Mouse (Mus musculus) CH12F3 (cell line): Measurements from ENCODE around the gene Limd2.
"Not testable (repeated sequence)": the region's sequence is repeated elsewhere in the genome, so short reads cannot be mapped to it uniquely, and the experiment has no call there.

Experiments
- in situ Hi-C: fragments of 300-500 bp; cut with MboI; formaldehyde crosslinking; loops from 2 replicates; pipeline ENCODE4 v1.14.3; 2020; ENCODE audit warnings: low sequenced_read_pairs

The Limd2 gene

DNA sequence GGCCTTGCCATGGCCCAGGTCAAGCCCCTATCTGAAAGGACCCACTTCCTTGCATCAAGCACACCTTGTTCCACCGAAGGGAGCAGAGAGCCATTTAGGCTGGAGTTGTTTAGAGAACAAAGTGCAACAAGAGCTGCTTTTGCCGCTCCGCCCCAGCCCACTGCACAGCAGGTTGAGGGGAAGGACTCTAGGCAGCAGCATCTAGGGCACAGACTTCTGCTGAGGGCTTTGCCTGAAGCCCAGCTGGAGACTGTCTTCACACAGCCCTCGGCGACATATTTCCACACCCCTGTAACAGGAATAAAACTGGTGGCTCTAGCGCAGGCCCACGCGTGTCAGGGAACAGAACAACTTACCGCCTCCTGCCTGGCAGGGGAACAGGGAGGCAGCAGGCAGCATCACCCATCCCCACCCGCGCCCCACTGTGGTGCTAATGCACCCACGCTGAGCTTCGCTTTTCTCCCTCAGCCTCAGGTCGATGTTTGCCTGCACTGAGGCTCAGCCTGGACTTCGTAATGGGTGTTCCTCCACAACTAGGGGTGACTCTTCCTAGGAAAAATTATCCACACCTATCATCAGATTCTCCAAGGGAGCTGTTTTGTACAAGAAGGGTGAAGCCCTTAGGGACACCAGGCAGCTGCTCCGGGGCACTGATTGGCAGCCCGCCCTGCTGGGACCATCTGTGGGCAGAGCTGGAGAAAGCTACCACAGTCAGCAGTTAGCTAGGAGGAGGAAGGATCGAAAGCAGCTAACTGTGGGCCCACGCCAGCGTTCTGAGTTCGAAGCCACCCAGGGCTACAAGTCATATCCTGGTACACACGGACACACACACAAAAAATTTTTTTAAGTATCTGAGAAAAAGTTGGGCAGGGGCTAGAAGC is at the start of gene Limd2, which contains the start of gene Gm10840:
Gene Limd2, minus strand, starts transcription at position 20 of the 881 bp plus-strand sequence.
Gene Gm10840, plus strand, starts transcription at position 10 of the 881 bp plus-strand sequence.
- in situ Hi-C loops = no loop called here

DNA sequence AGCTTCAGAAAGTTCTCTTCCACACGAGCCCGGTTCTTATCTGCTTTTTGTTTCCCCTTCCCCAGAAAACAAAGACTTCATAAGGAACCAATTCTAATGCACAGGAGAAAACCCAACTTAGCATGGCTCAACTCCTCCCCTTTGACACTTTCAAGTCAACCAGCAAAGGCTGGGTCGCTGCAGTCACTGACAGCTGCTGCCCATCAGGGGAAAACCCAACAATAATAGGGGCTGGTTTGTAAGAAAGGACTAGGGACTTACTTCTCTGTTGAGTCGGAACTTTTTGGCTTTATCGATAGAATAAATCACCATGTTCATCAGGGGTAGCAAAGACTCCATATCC is 41.4 kb upstream of the Limd2 start, which contains the start of gene Strada:
Gene Strada, minus strand, starts transcription at position 46 of the 343 bp plus-strand sequence.
- in situ Hi-C loops = no loop called here

DNA sequence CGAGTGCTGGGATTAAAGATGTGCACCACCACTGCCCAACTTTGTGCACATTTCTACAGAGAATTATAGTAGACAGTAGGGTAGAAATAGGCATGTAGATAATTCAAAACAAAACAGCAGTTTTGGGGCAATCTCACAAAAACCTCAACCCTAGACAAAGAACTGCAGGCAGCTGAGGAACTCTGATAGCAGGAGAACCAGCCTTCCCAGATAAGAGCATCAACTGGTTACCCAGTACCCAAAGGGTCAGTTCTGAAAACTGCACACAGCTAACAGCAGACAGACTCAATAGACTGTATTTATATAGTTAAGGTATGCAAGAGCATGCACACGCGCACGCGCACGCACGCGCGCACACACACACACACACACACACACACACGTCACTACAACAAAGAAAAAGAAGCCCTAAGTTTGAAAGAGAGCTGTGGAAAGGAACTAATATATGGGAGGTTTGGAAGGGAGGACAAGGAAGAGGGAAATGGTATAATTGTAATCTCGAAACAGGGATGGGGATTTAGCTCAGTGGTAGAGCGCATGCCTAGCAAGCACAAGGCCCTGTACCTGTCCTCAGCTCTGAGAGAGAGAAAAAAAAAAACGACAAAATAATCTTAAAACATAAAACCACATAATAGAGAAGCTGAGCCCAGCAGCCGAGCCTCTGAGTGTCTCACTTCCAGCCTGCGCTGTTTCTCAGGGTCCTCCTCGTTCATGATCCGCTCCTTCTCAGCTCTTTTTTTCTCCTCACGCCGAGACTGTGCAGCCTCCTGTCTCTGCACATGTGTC is 40.9 kb upstream of the Limd2 start:
- in situ Hi-C loops = no loop called here

DNA sequence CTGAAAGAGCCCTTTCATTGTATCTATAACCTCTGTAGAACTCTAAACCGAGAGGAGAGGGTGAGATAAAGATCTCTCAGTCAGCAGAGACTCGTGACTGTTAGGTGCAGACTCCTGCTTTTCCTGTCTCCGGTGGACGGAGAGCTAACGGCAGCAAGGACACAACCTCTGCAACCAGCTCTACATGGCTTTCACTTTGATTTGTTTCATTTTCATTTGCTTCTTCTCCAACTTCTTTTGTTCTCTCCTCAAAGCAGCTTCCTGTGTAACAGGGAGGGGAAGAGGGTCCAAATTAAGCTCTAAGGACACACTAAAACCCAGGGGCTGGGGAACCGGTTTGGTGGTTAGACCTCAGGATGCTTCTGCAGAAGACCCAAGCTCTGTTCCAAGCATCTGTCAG is 40.1 kb upstream of the Limd2 start:
- in situ Hi-C loops = no loop called here

DNA sequence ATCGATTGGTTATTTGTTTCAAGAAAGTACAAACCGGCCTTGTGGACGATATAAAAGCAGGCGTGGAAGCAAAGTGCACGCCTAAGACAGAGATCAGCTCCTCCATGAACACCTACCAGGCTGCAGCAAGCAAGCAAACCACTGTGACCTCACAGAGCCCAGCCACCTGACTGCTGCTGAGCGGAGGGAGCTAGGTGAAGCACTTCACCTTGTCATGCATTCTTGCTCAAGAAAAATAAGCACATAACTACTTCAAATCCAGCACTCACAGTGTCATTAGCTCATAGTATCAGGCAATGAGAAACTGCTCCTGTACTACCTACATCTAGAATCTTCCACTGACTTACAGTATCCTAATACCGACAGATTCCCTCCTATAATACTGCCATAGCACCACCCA is 39.3 kb upstream of the Limd2 start:
- in situ Hi-C loops = not testable (repeated sequence)

DNA sequence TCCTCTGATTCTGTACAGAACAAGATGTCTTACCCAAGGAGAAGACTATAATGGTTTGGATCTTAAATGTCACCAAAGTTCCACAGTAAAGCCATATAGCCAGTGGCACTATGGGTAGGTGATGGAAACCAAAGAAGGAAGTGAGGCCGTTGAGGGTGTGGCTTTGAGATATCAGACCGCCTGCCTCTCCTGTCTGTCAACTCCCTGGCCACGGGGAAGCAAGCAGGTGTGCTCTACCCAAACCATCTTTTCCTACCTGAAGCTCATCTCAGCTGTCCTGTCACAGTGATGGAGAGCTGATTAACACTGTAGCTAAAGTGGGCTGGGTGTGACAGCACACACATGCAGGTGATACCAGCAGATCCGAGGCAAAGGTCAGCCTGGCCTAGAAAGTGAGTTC is 37.6 kb upstream of the Limd2 start:
- in situ Hi-C loops = no loop called here

DNA sequence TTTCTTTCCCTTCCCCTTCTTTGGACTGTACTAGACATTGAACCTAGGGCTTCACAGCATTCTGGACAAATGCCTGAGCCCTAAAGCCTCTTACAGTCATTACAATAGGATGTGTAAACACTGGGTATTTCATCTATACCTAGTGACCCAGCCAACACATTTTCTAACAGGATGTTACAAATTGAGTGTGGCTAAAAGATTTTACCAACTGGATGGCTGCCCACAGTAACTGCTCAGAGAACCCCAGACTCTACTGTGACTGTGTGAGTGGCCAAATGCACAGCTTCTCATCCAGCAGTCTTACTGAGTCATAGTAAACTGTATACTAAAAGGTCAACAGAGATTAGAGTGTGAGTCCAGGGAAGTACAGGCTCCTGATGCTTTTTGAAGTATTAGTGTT is 34.7 kb upstream of the Limd2 start:
- in situ Hi-C loops = no loop called here

DNA sequence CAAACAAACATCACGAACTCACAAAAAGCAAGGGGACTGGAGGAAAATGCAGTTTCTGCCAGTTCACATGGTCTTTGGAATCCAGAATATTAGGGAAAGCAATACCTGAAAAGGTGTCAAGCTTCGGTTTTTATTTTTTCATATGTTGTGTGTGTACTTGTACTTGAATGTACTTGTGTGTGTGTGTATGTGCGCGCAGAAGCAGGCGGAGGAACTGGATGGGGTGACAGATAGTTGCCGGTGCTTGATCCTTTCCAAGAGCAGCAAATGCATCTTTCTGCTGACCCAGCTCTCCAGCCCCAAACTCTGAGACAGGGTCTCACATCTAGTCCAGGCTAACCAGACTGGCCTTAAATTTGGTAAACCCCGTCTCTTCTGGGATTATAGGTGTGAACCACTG is 34.2 kb upstream of the Limd2 start:
- in situ Hi-C loops = no loop called here

DNA sequence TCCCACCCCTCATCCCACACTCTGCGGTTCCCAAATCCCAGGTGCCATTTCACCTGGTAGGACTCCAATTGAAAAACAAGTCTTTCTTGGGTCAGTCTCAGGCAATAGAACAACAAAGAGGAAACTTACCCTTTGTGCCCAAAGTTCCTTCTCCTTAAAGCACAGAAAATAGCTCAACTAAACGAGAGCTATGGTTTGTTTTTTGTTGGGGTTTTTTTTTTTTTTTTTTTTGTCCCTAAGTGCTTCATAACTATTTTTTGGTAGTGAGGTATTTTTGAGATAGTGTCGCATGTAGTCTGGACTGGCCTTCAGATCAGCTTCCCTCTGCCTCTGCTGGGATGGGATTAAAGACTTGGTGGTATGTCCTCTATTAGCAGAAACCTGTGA is 33.5 kb upstream of the Limd2 start:
- in situ Hi-C loops = no loop called here

DNA sequence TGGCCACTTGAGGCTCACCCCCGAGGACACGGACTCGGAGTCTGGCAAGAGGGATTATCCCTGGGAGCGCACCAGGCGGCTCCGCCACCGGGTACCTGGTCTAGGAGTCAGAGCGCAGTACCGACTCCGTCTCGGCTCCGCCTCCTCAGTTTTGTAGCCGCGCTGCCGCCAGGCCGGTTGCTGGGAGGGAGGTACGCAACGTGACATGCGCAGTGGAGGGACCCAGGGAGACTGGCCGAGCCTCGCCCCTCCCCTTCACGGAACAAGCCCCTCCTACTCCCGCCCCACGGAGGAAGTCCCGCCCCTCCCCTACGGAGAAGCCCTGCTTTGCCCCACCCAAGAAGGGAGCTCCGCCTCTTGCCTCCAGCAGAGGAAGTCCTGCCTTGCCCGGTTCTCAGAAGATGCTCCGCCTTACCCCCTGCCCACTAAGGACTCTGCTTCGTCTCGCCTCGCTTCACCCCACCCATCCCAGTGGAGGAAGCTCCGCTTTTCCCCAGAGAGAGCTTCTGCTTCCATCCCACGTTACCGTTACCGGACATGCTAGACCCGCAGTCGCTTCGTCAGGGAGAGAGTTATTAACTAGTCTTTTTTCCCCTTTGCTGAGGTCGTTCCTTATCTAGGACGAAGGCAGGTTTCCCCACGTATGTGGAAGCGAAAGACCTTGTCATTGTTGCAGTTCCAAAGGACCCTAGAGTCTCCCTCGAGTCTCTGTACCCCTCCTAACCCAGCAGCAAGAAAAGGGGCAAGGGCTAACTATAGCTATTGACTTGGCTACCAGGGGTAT is 32.9 kb upstream of the Limd2 start:
- in situ Hi-C loops = no loop called here

DNA sequence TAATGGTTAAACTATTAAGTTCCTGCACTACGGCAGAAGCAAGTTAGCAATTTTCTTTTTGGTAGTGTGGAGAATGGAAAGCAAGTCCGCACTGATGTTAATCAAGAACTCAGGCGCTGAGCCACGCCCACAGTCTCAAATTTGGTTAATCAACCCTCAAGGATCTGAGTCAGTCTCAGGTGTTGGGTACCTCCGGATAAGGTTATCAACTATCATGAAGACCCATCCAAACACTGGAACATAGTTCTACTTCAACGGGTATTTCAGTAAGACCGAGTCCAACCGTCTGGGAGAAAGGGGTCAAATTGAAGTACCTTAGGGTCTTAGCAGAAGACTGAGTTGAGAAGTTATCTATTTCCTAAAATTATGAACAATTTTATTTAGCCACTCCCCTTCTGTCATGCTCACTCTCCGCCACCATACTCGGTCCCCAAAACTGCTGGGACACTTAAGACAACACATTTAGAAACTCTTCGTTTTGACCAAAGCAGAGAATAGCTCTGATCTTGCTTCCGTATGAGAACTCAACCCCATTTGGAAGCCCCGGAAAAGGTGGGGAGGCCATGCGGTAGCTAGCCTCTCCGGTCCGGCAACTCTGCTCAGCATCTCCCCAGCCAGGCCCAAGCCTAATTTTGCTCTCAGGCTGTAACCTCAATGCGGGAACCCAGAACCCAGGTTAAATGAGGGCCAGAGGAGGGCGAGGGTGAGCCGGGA is 32.2 kb upstream of the Limd2 start:
- in situ Hi-C loops = no loop called here

DNA sequence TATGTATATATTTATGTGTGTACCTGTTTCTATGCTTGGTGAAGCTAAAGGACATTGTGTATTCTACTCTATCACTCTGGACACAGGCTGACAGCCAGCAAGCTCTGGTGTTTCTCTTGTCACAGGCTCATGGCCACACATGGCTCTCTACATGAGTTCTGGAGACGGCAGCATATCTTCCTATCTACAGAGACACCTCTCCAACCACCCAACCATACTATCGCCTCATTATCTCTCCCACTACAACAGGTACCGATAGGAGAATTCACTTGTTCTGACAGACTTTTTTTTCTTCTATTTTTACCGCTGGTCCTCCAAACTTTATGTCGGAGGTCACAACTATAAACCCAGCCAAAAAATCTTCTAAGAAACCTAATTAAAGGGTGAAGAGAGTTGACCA is 31.6 kb upstream of the Limd2 start:
- in situ Hi-C loops = no loop called here

DNA sequence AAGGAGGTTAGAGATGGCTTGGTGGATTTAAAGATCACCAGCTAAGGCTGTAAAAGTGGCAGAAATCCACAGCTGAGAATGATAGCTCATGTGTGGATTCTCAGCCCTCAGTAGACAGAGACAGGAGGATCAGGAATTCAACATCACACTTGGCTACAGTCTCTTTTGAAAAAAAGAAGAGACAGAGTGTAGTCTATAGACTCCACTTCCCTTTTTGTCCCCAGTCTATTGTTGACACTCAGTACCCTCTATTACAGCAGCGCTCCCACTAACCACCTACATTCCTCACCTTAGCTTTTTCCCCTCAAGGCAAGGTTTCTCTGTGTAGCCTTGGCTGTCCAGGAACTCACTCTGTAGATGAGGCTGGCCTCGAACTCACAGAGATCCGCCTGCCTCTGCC is 31.1 kb upstream of the Limd2 start:
- in situ Hi-C loops = no loop called here

DNA sequence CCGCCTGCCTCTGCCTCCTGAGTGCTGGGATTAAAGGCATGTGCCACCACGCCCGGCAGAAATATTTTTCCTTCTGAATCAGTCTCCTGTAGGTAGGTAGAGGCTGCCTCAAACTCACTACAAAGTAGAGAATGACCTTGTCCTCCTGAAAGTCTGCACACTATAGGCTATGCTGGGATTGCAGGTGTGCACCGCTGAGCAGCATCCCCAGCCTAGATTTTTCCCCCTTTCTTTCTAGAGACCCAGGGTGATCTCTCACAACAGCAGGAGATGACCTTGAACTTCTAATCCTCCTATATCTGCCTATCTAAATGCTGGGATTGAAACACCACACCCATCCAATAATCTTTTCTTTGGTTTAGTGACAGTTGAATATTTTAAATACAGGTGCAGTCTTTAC is 26.7 kb upstream of the Limd2 start:
- in situ Hi-C loops = no loop called here

DNA sequence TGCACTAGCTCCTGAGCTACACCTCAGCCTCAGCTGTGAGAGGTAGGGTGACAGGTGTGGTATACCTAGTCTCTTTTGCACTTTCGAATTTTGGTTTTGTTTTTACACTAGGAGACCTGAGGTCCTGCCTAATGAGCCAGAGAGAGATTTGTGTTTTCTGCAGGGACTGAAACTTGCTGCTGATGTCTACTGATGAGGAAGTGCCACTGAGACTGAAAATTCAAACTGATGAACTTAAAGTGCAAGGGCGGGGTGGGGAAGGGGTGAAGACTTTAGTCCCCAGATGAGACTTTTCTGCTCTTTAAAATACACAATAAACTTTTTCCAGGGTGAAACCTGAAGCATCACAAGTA is 19.8 kb upstream of the Limd2 start:
- in situ Hi-C loops = no loop called here

DNA sequence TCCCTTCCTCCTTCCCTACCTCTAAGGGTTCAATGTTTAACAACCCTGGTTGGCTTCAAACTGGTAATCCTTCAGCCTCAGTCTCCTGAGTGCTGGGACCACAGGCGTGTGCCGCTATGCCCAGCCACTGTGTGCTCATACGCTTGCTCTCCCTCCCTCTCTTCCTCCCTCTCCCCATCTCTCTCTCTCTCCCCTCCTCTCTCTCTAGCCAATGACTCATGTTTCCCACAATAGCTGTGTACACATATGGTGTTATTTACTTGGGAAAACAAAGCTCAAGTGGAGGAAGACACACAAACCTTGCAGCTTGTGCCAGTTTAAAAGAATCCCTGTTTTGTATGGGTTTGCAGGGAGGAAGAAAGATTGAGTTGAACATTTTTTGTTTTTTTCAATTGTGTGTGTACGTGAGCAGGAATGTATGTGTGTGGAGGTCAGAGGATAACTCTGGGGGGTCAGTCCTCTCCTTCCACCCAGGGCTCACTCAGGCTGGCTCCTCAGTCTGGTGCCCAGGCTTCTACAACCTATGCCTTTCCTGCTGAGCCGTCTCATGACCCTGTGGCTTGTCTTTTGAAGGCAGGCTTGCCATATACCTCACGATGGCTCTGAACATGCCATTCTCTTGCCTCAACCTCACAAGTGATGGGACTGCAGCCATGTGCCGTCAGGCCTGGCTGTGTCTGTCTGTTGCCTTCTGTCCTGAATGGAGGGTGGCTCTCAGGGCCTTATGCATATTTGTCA is 19.2 kb upstream of the Limd2 start:
- in situ Hi-C loops = no loop called here

DNA sequence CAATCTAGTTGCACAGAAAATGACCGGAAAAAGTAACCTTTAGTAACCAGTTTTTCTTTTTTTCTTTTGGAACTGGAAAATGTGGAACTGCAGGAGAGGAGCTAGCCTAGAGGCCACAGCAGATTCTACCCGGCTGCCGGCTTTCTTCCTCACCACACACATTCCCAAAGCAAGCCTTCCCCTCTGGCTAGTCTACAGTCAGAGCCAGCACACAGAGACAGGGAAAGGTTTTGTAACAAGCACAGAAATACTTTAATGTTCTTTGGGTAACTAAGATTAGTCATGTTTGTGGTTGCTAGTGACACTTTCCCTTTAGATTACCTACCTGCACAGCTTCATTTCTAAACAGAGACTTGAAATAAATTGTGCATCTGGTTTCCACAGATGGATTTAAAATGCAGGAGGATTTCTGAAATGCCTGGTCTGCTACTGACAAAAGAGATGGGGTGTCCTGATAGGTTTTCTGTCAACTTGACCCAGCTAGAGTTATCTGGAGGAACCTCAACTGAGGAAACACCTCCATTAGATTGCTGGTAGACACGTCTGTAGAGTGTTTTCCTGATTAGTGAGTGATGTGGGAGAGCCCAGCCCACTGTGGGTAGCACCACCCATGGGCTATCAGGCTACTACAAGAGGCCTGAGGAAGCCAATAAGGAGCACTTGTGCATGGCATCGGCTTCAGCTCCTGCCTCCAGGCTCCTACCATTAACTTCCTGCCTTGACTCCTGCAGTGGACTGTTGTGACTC is 17.5 kb upstream of the Limd2 start:
- in situ Hi-C loops = no loop called here

DNA sequence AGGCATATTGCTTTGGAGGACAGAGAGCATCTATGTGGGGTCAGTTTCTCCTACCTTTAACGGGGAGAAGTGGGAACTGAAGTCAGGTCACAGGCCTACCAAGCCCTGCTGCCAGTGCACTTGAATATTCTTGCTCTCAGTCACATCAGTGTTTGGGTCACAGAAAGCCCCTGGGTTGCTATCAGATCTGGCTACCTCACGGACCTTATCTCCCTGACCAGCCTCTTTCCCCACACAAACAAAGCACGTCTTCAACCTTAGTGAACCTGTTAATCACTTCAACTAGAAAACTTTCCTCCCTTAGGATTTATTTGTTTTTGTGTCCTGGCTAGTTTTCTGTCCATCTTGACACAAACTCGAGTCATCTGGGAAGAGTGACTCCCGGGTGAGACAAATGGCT is 15.7 kb upstream of the Limd2 start:
- in situ Hi-C loops = no loop called here

DNA sequence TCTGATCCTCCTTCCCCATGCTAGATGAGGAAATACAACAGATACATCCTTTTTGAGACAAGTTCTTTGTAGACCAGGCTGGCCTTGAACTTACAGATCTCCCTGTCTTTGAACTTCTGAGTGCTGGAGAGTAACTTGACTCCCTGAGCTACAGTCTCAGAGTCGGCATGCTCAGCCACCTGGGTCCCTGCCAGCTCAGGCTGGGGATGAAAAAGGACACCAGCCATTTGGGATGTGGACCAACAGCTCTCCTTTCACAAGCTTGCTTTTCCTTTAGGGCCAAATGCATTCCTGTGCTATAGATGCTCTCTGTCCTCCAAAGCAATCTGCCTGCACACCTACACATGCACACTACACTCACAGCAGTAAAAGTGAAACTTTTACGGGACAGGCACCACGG is 14.4 kb upstream of the Limd2 start:
- in situ Hi-C loops = no loop called here
